Mouse (Mus musculus): ENCODE measurements around the gene 4930550C14Rik.

DNA sequence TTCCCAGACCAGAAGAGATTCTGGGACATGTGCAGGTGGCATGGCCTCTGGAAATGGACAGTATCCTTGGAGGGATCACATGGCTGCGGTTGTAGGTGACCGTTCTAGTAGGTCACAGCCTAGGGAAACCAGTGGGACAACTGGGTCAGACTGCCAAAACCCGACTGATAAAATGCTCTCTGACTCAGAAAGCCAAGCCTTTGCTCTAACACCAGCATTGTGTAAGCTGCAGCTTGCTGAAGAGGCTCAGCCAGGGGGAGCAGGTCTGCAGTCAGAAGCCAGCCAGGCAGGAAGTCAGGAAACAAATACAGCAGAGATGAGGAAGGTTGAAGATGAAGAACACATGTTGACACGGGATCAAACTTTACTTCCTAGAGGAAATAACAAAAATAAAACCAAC lies 26.2 kb upstream of the 4930550C14Rik start:
- TF ChIP-seq CTCF (IDR thresholded peaks at IDR 0.05; ENCODE audit: low read depth, low read length) (no peak), POLR2A (IDR thresholded peaks at IDR 0.05; ENCODE audit: borderline replicate concordance, low read depth, low read length) (no peak)

Data from bone marrow macrophage, adult 2 months (primary cell).